Mouse (Mus musculus): ENCODE measurements at regions not wholly inside any gene's neighbourhood (a gene's known extent, or its start where the extent isn't known, plus 50 kb on each side); places are given as distances from the start of the nearest gene placed in this dataset.

- Histone ChIP-seq H3K4me3 (ENCODE audit: low read depth, low read length) (no peak overlapping the region), H3K27ac (ENCODE audit: low read length) (no peak overlapping the region), H3K4me1 (ENCODE audit: insufficient read depth, low read depth, low read length) (no peaks in the 10 kb centered on the region), H3K9ac (replicated peaks; ENCODE audit: low read depth) (no peak overlapping the region), H3K27me3 (replicated peaks; ENCODE audit: insufficient read depth, low read length) (no peaks in the 10 kb centered on the region), H3K9me3 (ENCODE audit: low read length) (no peaks in the 10 kb centered on the region), H3K36me3 (ENCODE audit: insufficient read depth, low read length) (no peaks in the 10 kb centered on the region), H3K4me2 (replicated peaks; ENCODE audit: low read depth, low read length) (no peak overlapping the region)
- TF ChIP-seq CTCF (IDR thresholded peaks at IDR 0.05) (no peak), EP300 (IDR thresholded peaks at IDR 0.05) (no peak)
- DNase-seq (ENCODE audit: low spot score), result no peak
- ATAC-seq, result no peak
- 63% methylated on average over 9 of the region's 9 CpGs for WGBS
These were observed 285.8 kb downstream of the Bcl11a start for GRCm38 (mm10) chr11:24363418-24364364.

GRCm38 (mm10) chr11:24370198-24370860 lies 292.5 kb downstream of the Bcl11a start:
- WGBS, result 29% methylated on average over 15 of the region's 15 CpGs
- Histone ChIP-seq H3K27ac (ENCODE audit: low read length) (no peak overlapping the region), H3K27me3 (replicated peaks; ENCODE audit: insufficient read depth, low read length) (no peaks in the 10 kb centered on the region), H3K4me3 (ENCODE audit: low read depth, low read length) (no peak overlapping the region), H3K4me1 (ENCODE audit: insufficient read depth, low read depth, low read length) (0 out of 2 replicates have a peak, but pooled peaks cover 7% of the 10 kb centered on the region), H3K9me3 (ENCODE audit: low read length) (no peaks in the 10 kb centered on the region), H3K36me3 (ENCODE audit: insufficient read depth, low read length) (no peaks in the 10 kb centered on the region), H3K4me2 (replicated peaks; ENCODE audit: low read depth, low read length) (no peak overlapping the region), H3K9ac (replicated peaks; ENCODE audit: low read depth) (no peak overlapping the region)
- peak; percentile 6; the same call in 1 of the 2 replicates for ATAC-seq
- DNase-seq (ENCODE audit: low spot score), result no peak
- TF ChIP-seq EP300 (IDR thresholded peaks at IDR 0.05) (no peak), CTCF (IDR thresholded peaks at IDR 0.05) (no peak)

GRCm38 (mm10) chr11:24370861-24371686 lies 293.2 kb downstream of the Bcl11a start:
- Histone ChIP-seq H3K4me3 (ENCODE audit: low read depth, low read length) (no peak overlapping the region), H3K9ac (replicated peaks; ENCODE audit: low read depth) (no peak overlapping the region)
- WGBS, result 76% methylated on average over 10 of the region's 10 CpGs

GRCm38 (mm10) chr11:24371687-24371950 lies 293.8 kb downstream of the Bcl11a start:
- H3K4me2 ChIP-seq (replicated peaks; ENCODE audit: low read depth, low read length), result peak overlapping the region; percentile 25; the same call in 1 of the 2 replicates
- H3K36me3 ChIP-seq (ENCODE audit: insufficient read depth, low read length), result no peaks in the 10 kb centered on the region
- no peak overlapping the region for H3K27ac ChIP-seq (ENCODE audit: low read length)
- H3K4me3 ChIP-seq (ENCODE audit: low read depth, low read length), result no peak overlapping the region
- 0 out of 2 replicates have a peak, but pooled peaks have one; percentile 8 for ATAC-seq
- H3K4me1 ChIP-seq (ENCODE audit: insufficient read depth, low read depth, low read length), result 0 out of 2 replicates have a peak, but pooled peaks cover 7% of the 10 kb centered on the region
- 60% methylated on average over 5 of the region's 5 CpGs for WGBS
- H3K9ac ChIP-seq (replicated peaks; ENCODE audit: low read depth), result no peak overlapping the region
- H3K9me3 ChIP-seq (ENCODE audit: low read length), result no peaks in the 10 kb centered on the region
- TF ChIP-seq CTCF (IDR thresholded peaks at IDR 0.05) (no peak), EP300 (IDR thresholded peaks at IDR 0.05) (no peak)
- DNase-seq (ENCODE audit: low spot score), result peak; percentile 6
- H3K27me3 ChIP-seq (replicated peaks; ENCODE audit: insufficient read depth, low read length), result no peaks in the 10 kb centered on the region

More at GRCm38 (mm10) chr11:24370861-24371686, 293.2 kb downstream of the Bcl11a start:
- H3K4me1 ChIP-seq (ENCODE audit: insufficient read depth, low read depth, low read length), result 0 out of 2 replicates have a peak, but pooled peaks cover 7% of the 10 kb centered on the region
- TF ChIP-seq CTCF (IDR thresholded peaks at IDR 0.05), result no peak
- TF ChIP-seq EP300 (IDR thresholded peaks at IDR 0.05), result no peak
- no peaks in the 10 kb centered on the region for H3K36me3 ChIP-seq (ENCODE audit: insufficient read depth, low read length)
- H3K4me2 ChIP-seq (replicated peaks; ENCODE audit: low read depth, low read length), result no peak overlapping the region
- H3K27me3 ChIP-seq (replicated peaks; ENCODE audit: insufficient read depth, low read length), result no peaks in the 10 kb centered on the region
- no peak overlapping the region for H3K27ac ChIP-seq (ENCODE audit: low read length)
- ATAC-seq (no peak), DNase-seq (ENCODE audit: low spot score) (no peak)
- no peaks in the 10 kb centered on the region for H3K9me3 ChIP-seq (ENCODE audit: low read length)

GRCm38 (mm10) chr11:24371963-24372362 lies 294.1 kb downstream of the Bcl11a start:
- Histone ChIP-seq H3K27me3 (replicated peaks; ENCODE audit: insufficient read depth, low read length) (no peaks in the 10 kb centered on the region), H3K4me2 (replicated peaks; ENCODE audit: low read depth, low read length) (peak overlapping the region; percentile 25; the same call in 1 of the 2 replicates), H3K4me1 (ENCODE audit: insufficient read depth, low read depth, low read length) (0 out of 2 replicates have a peak, but pooled peaks cover 7% of the 10 kb centered on the region), H3K27ac (ENCODE audit: low read length) (no peak overlapping the region), H3K9ac (replicated peaks; ENCODE audit: low read depth) (no peak overlapping the region), H3K4me3 (ENCODE audit: low read depth, low read length) (no peak overlapping the region), H3K9me3 (ENCODE audit: low read length) (no peaks in the 10 kb centered on the region), H3K36me3 (ENCODE audit: insufficient read depth, low read length) (no peaks in the 10 kb centered on the region)
- peak; percentile 77 for ATAC-seq
- peak; percentile 82 for DNase-seq (ENCODE audit: low spot score)
- WGBS, result 27% methylated on average over 8 of the region's 8 CpGs
- TF ChIP-seq EP300 (IDR thresholded peaks at IDR 0.05), result no peak
- no peak for TF ChIP-seq CTCF (IDR thresholded peaks at IDR 0.05)

Data from lung, postnatal 0 days (tissue).